Mouse (Mus musculus): ENCODE measurements around the gene Arhgef12.

- TF ChIP-seq CTCF (IDR thresholded peaks at IDR 0.05; ENCODE audit: low read depth, low read length) (no peak), GATA1 (IDR thresholded peaks at IDR 0.05; ENCODE audit: borderline replicate concordance, low read length) (no peak), TAL1 (conservative IDR thresholded peaks at IDR 0.05; ENCODE audit: low read depth, low read length) (no peak), GATA2 (IDR thresholded peaks at IDR 0.05; ENCODE audit: borderline replicate concordance, low read depth, low read length) (no peak)
Observed at GRCm38 (mm10) chr9:42968894-42969521, 138.0 kb downstream of the Arhgef12 start.

Data from G1E (cell line).